Mouse (Mus musculus): Measurements from ENCODE around the gene Xpnpep1. TPM values are rescaled to one million over a fixed set of nuclear protein-coding genes. Genes with fewer than 3 reads are reported as not detected.
A peak's percentile ranks its signal among the peaks of the same experiment; 100 is the strongest.

Xpnpep1 gene
- 158 and 159 TPM in 2 replicates for polyA plus RNA-seq (2016; fragmentation: Nextera tagmentation; extraction: Ambion mirVana)

GRCm38 (mm10) chr19:53040164-53041132 is at the start of gene Xpnpep1:
TSS of gene Xpnpep1 (minus strand) at chr19:53040214.
- H3K4me1 ChIP-seq = peaks cover 31% of the 10 kb centered on the region
- H3K9me3 ChIP-seq = no peaks in the 10 kb centered on the region
- H3K4me3 ChIP-seq = peak within 1 kb of the TSS; percentile 98
- WGBS = 81% methylated on average over 23 of the region's 23 CpGs
- no peak for DNase-seq (ENCODE audit: low spot score)
- peak within 1 kb of the TSS; percentile 94 for H3K27ac ChIP-seq (replicated peaks)
- H3K27me3 ChIP-seq (replicated peaks; ENCODE audit: low read depth, poor library complexity, severe bottlenecking) = no peaks in the 10 kb centered on the region
- H3K36me3 ChIP-seq (replicated peaks) = peaks cover 6% of the 10 kb centered on the region

GRCm38 (mm10) chr19:53087268-53088143 is 47.5 kb upstream of the Xpnpep1 start:
- peak overlapping the region; percentile 89 for H3K27ac ChIP-seq (replicated peaks)
- H3K4me1 ChIP-seq = peaks cover 57% of the 10 kb centered on the region
- WGBS = 17% methylated on average over 25 of the region's 25 CpGs
- no peaks in the 10 kb centered on the region for H3K27me3 ChIP-seq (replicated peaks; ENCODE audit: low read depth, poor library complexity, severe bottlenecking)
- H3K4me3 ChIP-seq = peak overlapping the region; percentile 44
- H3K9me3 ChIP-seq = peaks cover 5% of the 10 kb centered on the region; the same call in 1 of the 2 replicates
- H3K36me3 ChIP-seq (replicated peaks) = no peaks in the 10 kb centered on the region
- DNase-seq (ENCODE audit: low spot score) = peak; percentile 67

GRCm38 (mm10) chr19:53086861-53087260 is 46.8 kb upstream of the Xpnpep1 start:
- Histone ChIP-seq H3K9me3 (peaks cover 5% of the 10 kb centered on the region; the same call in 1 of the 2 replicates), H3K4me3 (no peak overlapping the region; the same call in 1 of the 2 replicates), H3K27me3 (replicated peaks; ENCODE audit: low read depth, poor library complexity, severe bottlenecking) (no peaks in the 10 kb centered on the region), H3K36me3 (replicated peaks) (no peaks in the 10 kb centered on the region), H3K27ac (replicated peaks) (peak overlapping the region; percentile 89), H3K4me1 (peaks cover 59% of the 10 kb centered on the region)
- 43% methylated on average over 12 of the region's 12 CpGs for WGBS
- DNase-seq (ENCODE audit: low spot score) = peak; percentile 44

GRCm38 (mm10) chr19:53084735-53085134 is 44.7 kb upstream of the Xpnpep1 start:
- peak; percentile 62 for DNase-seq (ENCODE audit: low spot score)
- H3K9me3 ChIP-seq = peaks cover 5% of the 10 kb centered on the region; the same call in 1 of the 2 replicates
- peaks cover 70% of the 10 kb centered on the region for H3K4me1 ChIP-seq
- no peaks in the 10 kb centered on the region for H3K27me3 ChIP-seq (replicated peaks; ENCODE audit: low read depth, poor library complexity, severe bottlenecking)
- H3K27ac ChIP-seq (replicated peaks) = peak overlapping the region; percentile 66
- WGBS = 48% methylated on average over 5 of the region's 5 CpGs
- H3K4me3 ChIP-seq = no peak overlapping the region
- H3K36me3 ChIP-seq (replicated peaks) = no peaks in the 10 kb centered on the region

GRCm38 (mm10) chr19:53082862-53083261 is 42.8 kb upstream of the Xpnpep1 start:
- Histone ChIP-seq H3K4me1 (peaks cover 69% of the 10 kb centered on the region), H3K4me3 (no peak overlapping the region), H3K27me3 (replicated peaks; ENCODE audit: low read depth, poor library complexity, severe bottlenecking) (no peaks in the 10 kb centered on the region), H3K27ac (replicated peaks) (0 out of 2 replicates have a peak overlapping the region, but pooled peaks have one; percentile 74), H3K9me3 (peaks cover 5% of the 10 kb centered on the region; the same call in 1 of the 2 replicates), H3K36me3 (replicated peaks) (no peaks in the 10 kb centered on the region)
- DNase-seq (ENCODE audit: low spot score) = no peak
- WGBS = 84% methylated on average over 8 of the region's 8 CpGs

GRCm38 (mm10) chr19:53081339-53081738 is 41.3 kb upstream of the Xpnpep1 start:
- peaks cover 66% of the 10 kb centered on the region for H3K4me1 ChIP-seq
- DNase-seq (ENCODE audit: low spot score) = no peak
- no peak overlapping the region for H3K4me3 ChIP-seq
- no peaks in the 10 kb centered on the region for H3K36me3 ChIP-seq (replicated peaks)
- 80% methylated on average over 3 of the region's 3 CpGs for WGBS
- H3K9me3 ChIP-seq = peaks cover 5% of the 10 kb centered on the region; the same call in 1 of the 2 replicates
- H3K27ac ChIP-seq (replicated peaks) = peak overlapping the region; percentile 74
- H3K27me3 ChIP-seq (replicated peaks; ENCODE audit: low read depth, poor library complexity, severe bottlenecking) = no peaks in the 10 kb centered on the region

- H3K4me1 ChIP-seq = peaks cover 65% of the 10 kb centered on the region
- no peaks in the 10 kb centered on the region for H3K27me3 ChIP-seq (replicated peaks; ENCODE audit: low read depth, poor library complexity, severe bottlenecking)
- WGBS = 21% methylated on average over 6 of the region's 6 CpGs
- peaks cover 5% of the 10 kb centered on the region; the same call in 1 of the 2 replicates for H3K9me3 ChIP-seq
- no peaks in the 10 kb centered on the region for H3K36me3 ChIP-seq (replicated peaks)
- peak overlapping the region; percentile 74 for H3K27ac ChIP-seq (replicated peaks)
- DNase-seq (ENCODE audit: low spot score) = peak; percentile 76
- no peak overlapping the region for H3K4me3 ChIP-seq
These were observed 40.9 kb upstream of the Xpnpep1 start for GRCm38 (mm10) chr19:53080921-53081320.

GRCm38 (mm10) chr19:53080487-53080886 is 40.5 kb upstream of the Xpnpep1 start:
- Histone ChIP-seq H3K36me3 (replicated peaks) (no peaks in the 10 kb centered on the region), H3K9me3 (peaks cover 5% of the 10 kb centered on the region; the same call in 1 of the 2 replicates), H3K27ac (replicated peaks) (peak overlapping the region; percentile 73; the same call in 1 of the 2 replicates), H3K27me3 (replicated peaks; ENCODE audit: low read depth, poor library complexity, severe bottlenecking) (no peaks in the 10 kb centered on the region), H3K4me1 (peaks cover 63% of the 10 kb centered on the region), H3K4me3 (no peak overlapping the region)
- no peak for DNase-seq (ENCODE audit: low spot score)
- WGBS = 64% methylated on average over 3 of the region's 3 CpGs

- Histone ChIP-seq H3K4me1 (peaks cover 59% of the 10 kb centered on the region), H3K4me3 (no peak overlapping the region), H3K27ac (replicated peaks) (peak overlapping the region; percentile 73), H3K36me3 (replicated peaks) (no peaks in the 10 kb centered on the region), H3K9me3 (peaks cover 5% of the 10 kb centered on the region; the same call in 1 of the 2 replicates), H3K27me3 (replicated peaks; ENCODE audit: low read depth, poor library complexity, severe bottlenecking) (no peaks in the 10 kb centered on the region)
- DNase-seq (ENCODE audit: low spot score) = no peak
- 87% methylated on average over 11 of the region's 11 CpGs for WGBS
These were observed 40.0 kb upstream of the Xpnpep1 start for GRCm38 (mm10) chr19:53080026-53080425.

- no peak for DNase-seq (ENCODE audit: low spot score)
- Histone ChIP-seq H3K36me3 (replicated peaks) (no peaks in the 10 kb centered on the region), H3K27ac (replicated peaks) (0 out of 2 replicates have a peak overlapping the region, but pooled peaks have one; percentile 37), H3K9me3 (no peaks in the 10 kb centered on the region), H3K4me1 (peaks cover 52% of the 10 kb centered on the region), H3K27me3 (replicated peaks; ENCODE audit: low read depth, poor library complexity, severe bottlenecking) (no peaks in the 10 kb centered on the region), H3K4me3 (no peak overlapping the region)
- 75% methylated on average over 9 of the region's 9 CpGs for WGBS
These were observed 38.5 kb upstream of the Xpnpep1 start for GRCm38 (mm10) chr19:53078271-53079085.

GRCm38 (mm10) chr19:53077278-53077677 is 37.3 kb upstream of the Xpnpep1 start:
- DNase-seq (ENCODE audit: low spot score) = no peak
- WGBS = 83% methylated on average over 5 of the region's 5 CpGs
- H3K9me3 ChIP-seq = no peaks in the 10 kb centered on the region
- peaks cover 51% of the 10 kb centered on the region for H3K4me1 ChIP-seq
- H3K27me3 ChIP-seq (replicated peaks; ENCODE audit: low read depth, poor library complexity, severe bottlenecking) = no peaks in the 10 kb centered on the region
- H3K4me3 ChIP-seq = no peak overlapping the region
- no peaks in the 10 kb centered on the region for H3K36me3 ChIP-seq (replicated peaks)
- peak overlapping the region; percentile 53; the same call in 1 of the 2 replicates for H3K27ac ChIP-seq (replicated peaks)
